Mouse (Mus musculus): ENCODE measurements around the gene Nat8f4. TPM values are rescaled to one million over a fixed set of nuclear protein-coding genes. Genes with fewer than 3 reads are reported as not detected.
A peak's percentile ranks its signal among the peaks of the same experiment; 100 is the strongest.
"Not testable (repeated sequence)": the region's sequence is repeated elsewhere in the genome, so short reads cannot be mapped to it uniquely, and the experiment has no call there.

Gene Nat8f4
- total and polyA plus RNA-seq, 2 experiments from 2014 or later: 4.9 to 5.6 TPM

DNA sequence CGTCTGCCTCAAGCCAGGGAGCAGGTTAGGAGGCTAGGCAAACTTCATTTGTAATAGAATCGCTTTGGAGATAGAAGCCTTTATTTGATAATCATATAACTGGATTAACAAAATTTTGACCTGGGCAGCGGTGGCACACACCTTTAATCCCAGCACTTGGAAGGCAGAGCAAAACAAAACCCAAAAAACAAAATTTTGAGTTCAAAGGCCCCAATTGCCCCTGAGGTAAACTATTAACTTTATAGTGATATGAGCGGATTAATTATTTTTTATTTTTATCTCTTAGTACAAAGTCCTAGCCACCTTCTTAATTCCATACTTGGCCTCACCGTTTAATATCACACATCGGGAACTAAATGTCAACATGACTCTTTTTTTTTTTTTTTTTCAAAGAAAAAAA, 11.9 kb upstream of the Nat8f4 start:
- Histone ChIP-seq H3K9ac (replicated peaks; ENCODE audit: low read length, poor library complexity, severe bottlenecking) (peak overlapping the region; percentile 54), H3K27ac (ENCODE audit: low read depth, low read length) (peak overlapping the region; percentile 82), H3K36me3 (ENCODE audit: insufficient read depth, low read length) (no peaks in the 10 kb centered on the region), H3K9me3 (ENCODE audit: low read length) (no peaks in the 10 kb centered on the region), H3K27me3 (ENCODE audit: insufficient read depth, low read length) (no peaks in the 10 kb centered on the region), H3K4me1 (ENCODE audit: insufficient read depth, low read length) (peaks cover 9% of the 10 kb centered on the region; the same call in 1 of the 2 replicates), H3K4me3 (ENCODE audit: low read depth, low read length) (peak overlapping the region; percentile 58), H3K4me2 (ENCODE audit: low read depth, low read length, poor library complexity, severe bottlenecking) (peak overlapping the region; percentile 65)
- no peak for TF ChIP-seq CTCF (IDR thresholded peaks at IDR 0.05)
- WGBS: 79% methylated on average over 6 of the region's 6 CpGs
- ATAC-seq (ENCODE audit: low FRiP score): no peak
- DNase-seq (ENCODE audit: low spot score): no peak

DNA sequence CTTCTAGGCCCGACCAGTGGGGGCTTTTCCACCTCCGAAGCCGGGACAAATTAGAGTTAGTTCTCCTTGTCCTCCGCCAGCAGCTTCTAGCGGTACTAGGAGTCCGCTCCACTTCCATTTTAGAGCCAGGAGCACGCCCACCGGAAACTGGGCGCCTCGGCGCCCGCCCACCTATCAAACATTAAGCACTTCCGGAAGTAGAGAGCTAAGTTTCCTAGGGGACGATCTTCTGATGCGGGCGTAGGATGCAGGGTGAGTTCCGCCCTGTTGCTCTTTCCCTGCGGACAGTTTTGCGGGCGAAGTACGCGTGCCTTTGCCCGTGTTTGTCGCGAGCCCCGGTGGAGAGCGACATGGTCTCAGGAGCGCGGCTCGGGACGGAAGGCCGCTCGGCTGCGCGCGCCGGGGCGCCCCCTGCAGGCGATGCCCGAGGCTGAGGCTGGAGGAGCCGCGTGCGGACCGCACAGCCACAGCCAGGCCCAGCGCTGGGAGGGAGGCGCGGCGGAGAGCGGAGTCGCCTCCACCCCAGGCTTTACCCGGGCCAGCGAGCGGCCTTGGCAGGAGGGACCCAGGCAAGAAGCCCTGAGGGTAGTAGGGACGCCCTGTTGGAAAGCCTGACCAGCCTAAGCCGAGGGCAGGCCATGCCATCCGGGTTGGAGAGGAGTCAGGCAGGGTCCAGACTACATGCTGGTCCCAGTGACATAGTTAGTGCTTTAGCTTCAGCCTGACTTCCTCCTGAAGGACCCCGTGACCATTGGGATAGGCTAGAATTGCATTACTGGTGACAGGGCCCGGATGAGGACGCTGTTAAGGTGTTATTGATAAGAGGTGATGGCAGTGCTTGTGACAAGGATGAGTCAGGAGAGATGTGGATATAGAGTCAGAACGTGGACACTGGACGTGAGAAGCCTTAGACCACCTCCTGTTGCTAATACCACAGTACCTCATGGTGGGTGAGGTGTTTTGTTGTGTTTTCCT, 11.1 kb upstream of the Nat8f4 start, which contains the start of gene Nat8f1:
Gene Nat8f1 (minus strand): TSS at position 149 of the 975 bp plus-strand sequence.
- H3K4me3 ChIP-seq (ENCODE audit: low read depth, low read length): peak within 1 kb of the TSS; percentile 58
- H3K27me3 ChIP-seq (ENCODE audit: insufficient read depth, low read length); H3K4me1 ChIP-seq (ENCODE audit: insufficient read depth, low read length); H3K9me3 ChIP-seq (ENCODE audit: low read length); H3K36me3 ChIP-seq (ENCODE audit: insufficient read depth, low read length): not testable (repeated sequence)
- H3K9ac ChIP-seq (replicated peaks; ENCODE audit: low read length, poor library complexity, severe bottlenecking): peak within 1 kb of the TSS; percentile 54
- H3K27ac ChIP-seq (ENCODE audit: low read depth, low read length): peak within 1 kb of the TSS; percentile 82
- WGBS: under 1% methylated on average over 55 of the region's 61 CpGs
- peak within 1 kb of the TSS; percentile 65 for H3K4me2 ChIP-seq (ENCODE audit: low read depth, low read length, poor library complexity, severe bottlenecking)
- ATAC-seq (ENCODE audit: low FRiP score): peak; percentile 94
- peak; percentile 64 for TF ChIP-seq CTCF (IDR thresholded peaks at IDR 0.05)
- peak; percentile 95 for DNase-seq (ENCODE audit: low spot score)

DNA sequence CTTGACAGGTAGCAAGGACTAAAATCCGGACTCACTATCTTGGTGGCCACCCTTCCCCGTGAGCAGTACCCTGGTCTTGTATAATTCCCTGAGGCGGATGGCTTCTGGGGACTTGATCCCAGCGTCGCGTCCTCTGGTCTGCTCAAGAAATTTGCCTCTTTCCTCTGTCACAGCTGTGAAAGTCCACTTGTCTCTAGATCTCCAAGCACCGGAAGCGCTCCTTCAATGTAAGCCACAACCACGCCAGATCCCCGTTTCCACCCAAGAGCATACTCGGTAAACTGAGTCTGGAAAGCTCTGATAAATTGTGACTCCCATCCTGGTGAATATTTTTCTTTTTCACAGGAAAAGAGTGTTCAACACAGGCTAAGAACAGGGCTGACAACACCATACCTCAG, 10.5 kb upstream of the Nat8f4 start:
- Histone ChIP-seq H3K4me3 (ENCODE audit: low read depth, low read length) (peak overlapping the region; percentile 58), H3K9ac (replicated peaks; ENCODE audit: low read length, poor library complexity, severe bottlenecking) (peak overlapping the region; percentile 54), H3K4me2 (ENCODE audit: low read depth, low read length, poor library complexity, severe bottlenecking) (peak overlapping the region; percentile 65), H3K4me1 (ENCODE audit: insufficient read depth, low read length) (peaks cover 9% of the 10 kb centered on the region; the same call in 1 of the 2 replicates), H3K36me3 (ENCODE audit: insufficient read depth, low read length) (no peaks in the 10 kb centered on the region), H3K27me3 (ENCODE audit: insufficient read depth, low read length) (no peaks in the 10 kb centered on the region), H3K27ac (ENCODE audit: low read depth, low read length) (peak overlapping the region; percentile 82), H3K9me3 (ENCODE audit: low read length) (no peaks in the 10 kb centered on the region)
- ATAC-seq (ENCODE audit: low FRiP score) (no peak; the same call in 1 of the 2 replicates), DNase-seq (ENCODE audit: low spot score) (peak; percentile 12)
- TF ChIP-seq CTCF (IDR thresholded peaks at IDR 0.05): no peak
- 6% methylated on average over 11 of the region's 11 CpGs for WGBS

DNA sequence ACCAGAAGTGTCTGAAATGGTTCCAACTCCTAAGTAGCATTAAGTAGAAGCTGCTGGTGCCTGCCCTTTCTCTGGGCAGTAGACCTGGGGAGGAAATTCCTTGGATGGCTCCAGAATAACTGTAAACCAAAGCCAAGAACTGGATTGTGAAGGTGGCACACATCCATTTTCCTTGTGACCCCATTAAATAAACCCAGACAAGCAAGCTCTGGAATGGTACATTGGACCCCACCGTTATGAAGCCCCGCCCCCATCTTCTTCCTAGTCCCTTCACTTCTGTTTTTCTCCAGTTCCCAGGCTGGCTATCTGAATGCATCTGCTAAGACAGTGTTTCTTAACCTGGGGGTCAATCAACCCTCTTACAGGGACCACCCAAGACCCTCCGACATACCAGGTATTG, 6.9 kb upstream of the Nat8f4 start, which contains the start of gene Tprkb:
Gene Tprkb (plus strand): TSS at position 279 of the 400 bp plus-strand sequence.
- no peaks in the 10 kb centered on the region for H3K9me3 ChIP-seq (ENCODE audit: low read length)
- ATAC-seq (ENCODE audit: low FRiP score) (no peak), DNase-seq (ENCODE audit: low spot score) (no peak)
- H3K9ac ChIP-seq (replicated peaks; ENCODE audit: low read length, poor library complexity, severe bottlenecking): no peak within 1 kb of the TSS
- H3K27ac ChIP-seq (ENCODE audit: low read depth, low read length): no peak within 1 kb of the TSS
- WGBS: 89% methylated on average over 3 of the region's 3 CpGs
- no peak for TF ChIP-seq CTCF (IDR thresholded peaks at IDR 0.05)
- H3K4me1 ChIP-seq (ENCODE audit: insufficient read depth, low read length): peaks cover 9% of the 10 kb centered on the region; the same call in 1 of the 2 replicates
- H3K4me3 ChIP-seq (ENCODE audit: low read depth, low read length): no peak within 1 kb of the TSS
- H3K36me3 ChIP-seq (ENCODE audit: insufficient read depth, low read length): no peaks in the 10 kb centered on the region
- no peak within 1 kb of the TSS for H3K4me2 ChIP-seq (ENCODE audit: low read depth, low read length, poor library complexity, severe bottlenecking)
- H3K27me3 ChIP-seq (ENCODE audit: insufficient read depth, low read length): no peaks in the 10 kb centered on the region

- no peak overlapping the region for H3K27ac ChIP-seq (ENCODE audit: low read depth, low read length)
- ATAC-seq (ENCODE audit: low FRiP score) (no peak), DNase-seq (ENCODE audit: low spot score) (no peak)
- no peak overlapping the region for H3K9ac ChIP-seq (replicated peaks; ENCODE audit: low read length, poor library complexity, severe bottlenecking)
- H3K27me3 ChIP-seq (ENCODE audit: insufficient read depth, low read length): no peaks in the 10 kb centered on the region
- no peak for TF ChIP-seq CTCF (IDR thresholded peaks at IDR 0.05)
- H3K9me3 ChIP-seq (ENCODE audit: low read length): no peaks in the 10 kb centered on the region
- H3K4me1 ChIP-seq (ENCODE audit: insufficient read depth, low read length): peaks cover 2% of the 10 kb centered on the region; the same call in 1 of the 2 replicates
- H3K36me3 ChIP-seq (ENCODE audit: insufficient read depth, low read length): no peaks in the 10 kb centered on the region
- H3K4me3 ChIP-seq (ENCODE audit: low read depth, low read length): no peak overlapping the region
- WGBS: 97% methylated on average over 1 of the region's 1 CpGs
- H3K4me2 ChIP-seq (ENCODE audit: low read depth, low read length, poor library complexity, severe bottlenecking): no peak overlapping the region
These were observed 5.0 kb upstream of the Nat8f4 start for GRCm38 (mm10) chr6:85909704-85910103.

DNA sequence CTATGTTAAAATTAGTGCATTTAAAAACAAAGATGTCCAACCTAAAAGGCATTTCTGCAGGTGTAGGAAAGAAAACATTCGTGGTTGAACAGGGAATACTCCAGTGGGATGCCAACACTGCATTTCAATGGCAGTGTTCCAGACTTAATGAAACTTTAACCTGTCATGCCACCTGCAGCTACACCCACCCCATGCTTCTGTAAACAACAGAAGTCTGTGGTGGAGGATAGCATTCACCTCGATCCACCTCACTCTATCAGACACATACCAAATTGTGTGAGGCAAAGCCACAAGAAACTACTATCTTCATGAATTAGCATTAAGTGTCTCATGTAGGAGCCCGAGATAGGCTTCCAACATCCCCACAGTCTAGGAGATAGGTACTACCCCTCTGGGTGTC, 3.7 kb upstream of the Nat8f4 start:
- Histone ChIP-seq H3K4me2 (ENCODE audit: low read depth, low read length, poor library complexity, severe bottlenecking) (no peak overlapping the region), H3K9ac (replicated peaks; ENCODE audit: low read length, poor library complexity, severe bottlenecking) (no peak overlapping the region), H3K4me3 (ENCODE audit: low read depth, low read length) (no peak overlapping the region), H3K27me3 (ENCODE audit: insufficient read depth, low read length) (no peaks in the 10 kb centered on the region), H3K36me3 (ENCODE audit: insufficient read depth, low read length) (no peaks in the 10 kb centered on the region), H3K9me3 (ENCODE audit: low read length) (no peaks in the 10 kb centered on the region), H3K4me1 (ENCODE audit: insufficient read depth, low read length) (no peaks in the 10 kb centered on the region), H3K27ac (ENCODE audit: low read depth, low read length) (no peak overlapping the region)
- no peak for TF ChIP-seq CTCF (IDR thresholded peaks at IDR 0.05)
- WGBS: 84% methylated on average over 3 of the region's 3 CpGs
- ATAC-seq (ENCODE audit: low FRiP score): no peak
- no peak for DNase-seq (ENCODE audit: low spot score)

DNA sequence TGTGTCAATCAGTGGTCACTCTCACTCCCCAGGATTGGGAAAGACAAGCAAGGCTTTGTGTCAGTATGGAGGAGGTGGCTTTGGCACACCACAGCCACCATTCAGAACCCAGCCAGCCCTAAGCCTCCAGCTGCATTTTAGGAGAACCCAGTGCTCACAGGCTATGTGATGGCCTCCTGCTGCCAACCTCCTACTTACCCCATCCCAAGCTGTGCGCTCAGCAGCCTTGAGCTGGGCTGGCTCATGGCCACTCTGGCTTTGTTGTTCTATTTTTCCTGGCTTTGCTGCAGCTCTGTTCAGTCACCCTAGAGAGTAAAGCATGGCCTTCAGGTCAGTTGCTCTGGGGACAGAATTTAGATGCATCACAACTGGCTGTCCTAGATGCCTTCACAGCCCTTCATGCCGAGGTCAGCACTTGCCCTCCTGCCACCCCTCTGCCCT, 2.2 kb upstream of the Nat8f4 start:
- peak overlapping the region; percentile 32; the same call in 1 of the 2 replicates for H3K27ac ChIP-seq (ENCODE audit: low read depth, low read length)
- ATAC-seq (ENCODE audit: low FRiP score): peak; percentile 87
- H3K4me1 ChIP-seq (ENCODE audit: insufficient read depth, low read length); H3K4me3 ChIP-seq (ENCODE audit: low read depth, low read length); H3K36me3 ChIP-seq (ENCODE audit: insufficient read depth, low read length); H3K4me2 ChIP-seq (ENCODE audit: low read depth, low read length, poor library complexity, severe bottlenecking); H3K27me3 ChIP-seq (ENCODE audit: insufficient read depth, low read length); H3K9me3 ChIP-seq (ENCODE audit: low read length); H3K9ac ChIP-seq (replicated peaks; ENCODE audit: low read length, poor library complexity, severe bottlenecking): not testable (repeated sequence)
- peak; percentile 78 for DNase-seq (ENCODE audit: low spot score)
- WGBS: 51% methylated on average over 2 of the region's 2 CpGs

All from midbrain, postnatal 0 days (tissue).